Mouse (Mus musculus) liver, postnatal 0 days (tissue): ENCODE results near the gene 2010111I01Rik. TPM values are rescaled to one million over a fixed set of nuclear protein-coding genes. Genes with fewer than 3 reads are reported as not detected.

ENCODE experiments used
- ATAC-seq: fragments of 200-750 bp; cut with Nextera tagmentation; 2 replicates; pipeline ENCODE4 v1.8.0; 2017; ENCODE audit warnings: mild to moderate bottlenecking, moderate library complexity
- DNase-seq: peaks from one replicate; pipeline ENCODE4 v3.0.0-alpha.2; 2016
- H3K27ac ChIP-seq: fragments of 300-500 bp; sonication (generic); 2 replicates; pipeline ENCODE4 v1.5.1; 2014; ENCODE audit warnings: antibody characterized with exemption, moderate library complexity, mild to moderate bottlenecking, low read depth
- H3K27me3 ChIP-seq: fragments of 300-500 bp; sonication (generic); 2 replicates; pipeline ENCODE4 v1.6.1; 2014; ENCODE audit warnings: low read length, control low read depth, mixed read lengths; ENCODE audit not compliant: insufficient read depth
- H3K36me3 ChIP-seq: fragments of 300-500 bp; sonication (generic); replicated peaks from 2 replicates; pipeline ENCODE4 v1.6.1; 2014; ENCODE audit warnings: mild to moderate bottlenecking, control low read depth, low read length, moderate library complexity, mixed read lengths; ENCODE audit not compliant: insufficient read depth
- H3K4me1 ChIP-seq: fragments of 300-500 bp; sonication (generic); 2 replicates; pipeline ENCODE4 v1.6.1; 2014; ENCODE audit warnings: antibody characterized with exemption, mild to moderate bottlenecking, control low read depth; ENCODE audit not compliant: insufficient read depth
- H3K4me2 ChIP-seq: fragments of 300-500 bp; sonication (generic); 2 replicates; pipeline ENCODE4 v1.6.1; 2014; ENCODE audit warnings: low read depth, mild to moderate bottlenecking, low read length, moderate library complexity, mixed read lengths
- H3K4me3 ChIP-seq: fragments of 300-500 bp; sonication (generic); 2 replicates; pipeline ENCODE4 v1.5.1; 2014; ENCODE audit warnings: low read depth, low read length
- H3K9ac ChIP-seq: fragments of 300-500 bp; sonication (generic); replicated peaks from 2 replicates; pipeline ENCODE4 v1.6.1; 2014; ENCODE audit warnings: mild to moderate bottlenecking, moderate library complexity
- H3K9me3 ChIP-seq: fragments of 300-500 bp; sonication (generic); 2 replicates; pipeline ENCODE4 v1.6.1; 2016; ENCODE audit warnings: mild to moderate bottlenecking, control low read depth, low read length, mixed read lengths
- CTCF ChIP-seq: sonication (generic); IDR thresholded peaks from 2 replicates; pipeline ENCODE4 v1.5.1; 2016; ENCODE audit warnings: antibody characterized with exemption, low read depth
- EP300 ChIP-seq: IDR thresholded peaks from 2 replicates; pipeline ENCODE4 v1.6.1; 2016; ENCODE audit warnings: antibody characterized with exemption, low read depth, mild to moderate bottlenecking
- WGBS: fragments of 180-500 bp; shearing (Covaris S2); extraction: QIAGEN DNeasy Blood & Tissue Kit; methylation state at CpG from one replicate; pipeline ENCODE4 v1.1.7; 2014; ENCODE audit not compliant: insufficient replicate concordance; 5-methylcytosine and 5-hydroxymethylcytosine counted together
- polyA plus RNA-seq: library from polyadenylated mRNA; unstranded; fragments of >200 nt; fragmentation: Nextera tagmentation; extraction: Ambion mirVana; gene quantifications from 2 replicates; pipeline ENCODE4 v1.2.1, GENCODE M21; 2015

Gene 2010111I01Rik
- polyA plus RNA-seq, 1 experiment from 2014 or later = 22.9 TPM

DNA sequence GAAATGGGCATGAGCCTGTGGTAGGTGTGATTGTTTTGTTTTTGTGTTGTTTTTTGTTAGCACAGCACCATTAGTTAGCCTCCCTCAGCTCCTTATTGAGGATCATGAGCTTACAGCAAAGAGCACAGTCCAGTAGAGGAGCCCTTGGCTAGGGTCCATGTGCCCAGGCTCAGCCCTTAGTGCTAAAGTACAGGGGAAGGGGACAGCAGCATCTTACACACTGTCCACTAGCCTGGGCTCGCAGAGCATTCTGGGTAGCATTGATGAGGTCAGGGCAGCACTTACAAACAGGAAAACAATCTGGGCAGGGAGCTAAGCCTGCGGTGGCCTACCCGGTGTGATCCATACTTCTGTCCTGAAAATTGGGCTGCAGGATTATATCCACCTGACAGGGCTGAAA, 270.9 kb downstream of the 2010111I01Rik start:
- Histone ChIP-seq H3K4me1 (peaks cover 17% of the 10 kb centered on the region; the same call in 1 of the 2 replicates), H3K27ac (peak overlapping the region; percentile 20; the same call in 1 of the 2 replicates), H3K4me3 (no peak overlapping the region), H3K36me3 (no peaks in the 10 kb centered on the region), H3K9me3 (no peaks in the 10 kb centered on the region), H3K9ac (no peak overlapping the region), H3K27me3 (no peaks in the 10 kb centered on the region), H3K4me2 (no peak overlapping the region)
- no peak for DNase-seq
- TF ChIP-seq EP300 = no peak
- TF ChIP-seq CTCF = no peak
- ATAC-seq = peak; percentile 5; the same call in 1 of the 2 replicates
- 65% methylated on average over 3 of the region's 3 CpGs for WGBS

DNA sequence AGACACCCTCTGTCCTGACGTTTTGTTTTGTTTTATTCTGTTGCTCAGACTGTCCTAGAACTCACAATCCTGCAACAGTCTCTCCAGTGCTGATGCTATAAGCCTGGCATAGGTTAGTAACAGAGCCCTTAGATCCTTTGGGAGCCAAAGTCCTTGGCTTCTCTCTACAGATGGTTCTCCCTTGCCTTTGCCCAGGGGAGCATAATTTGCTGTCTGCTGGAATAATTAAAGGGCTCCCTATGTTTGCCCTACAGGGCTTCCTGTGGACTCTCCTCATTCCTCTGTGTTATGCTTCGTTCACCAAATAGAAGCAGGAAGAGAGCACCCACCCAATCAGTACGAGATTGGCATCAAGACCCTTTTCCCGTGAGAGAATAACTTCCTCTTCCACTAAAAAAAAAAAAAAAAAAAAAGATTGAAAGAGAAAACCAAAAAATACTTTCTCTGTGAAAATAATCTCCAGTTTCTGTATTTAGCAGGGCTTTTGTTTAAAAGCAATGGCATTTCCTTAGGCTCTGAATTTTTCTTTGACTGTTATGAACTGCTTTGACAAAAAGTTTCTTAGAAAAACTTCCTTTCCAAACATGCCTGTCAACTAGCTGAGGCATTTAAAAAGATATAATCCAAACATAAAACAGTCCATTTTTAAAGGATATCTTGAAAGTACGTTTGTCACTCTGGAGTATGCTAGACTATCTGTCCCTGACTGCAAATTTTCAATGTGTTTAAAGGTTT, 271.6 kb downstream of the 2010111I01Rik start:
- ATAC-seq = no peak
- no peak overlapping the region for H3K9ac ChIP-seq
- no peak overlapping the region for H3K4me3 ChIP-seq
- H3K9me3 ChIP-seq = no peaks in the 10 kb centered on the region
- no peaks in the 10 kb centered on the region for H3K27me3 ChIP-seq
- no peak overlapping the region for H3K4me2 ChIP-seq
- no peak for DNase-seq
- no peaks in the 10 kb centered on the region for H3K36me3 ChIP-seq
- 39% methylated on average over 5 of the region's 5 CpGs for WGBS
- peak overlapping the region; percentile 20; the same call in 1 of the 2 replicates for H3K27ac ChIP-seq
- H3K4me1 ChIP-seq = peaks cover 24% of the 10 kb centered on the region
- TF ChIP-seq EP300 (no peak), CTCF (no peak)

DNA sequence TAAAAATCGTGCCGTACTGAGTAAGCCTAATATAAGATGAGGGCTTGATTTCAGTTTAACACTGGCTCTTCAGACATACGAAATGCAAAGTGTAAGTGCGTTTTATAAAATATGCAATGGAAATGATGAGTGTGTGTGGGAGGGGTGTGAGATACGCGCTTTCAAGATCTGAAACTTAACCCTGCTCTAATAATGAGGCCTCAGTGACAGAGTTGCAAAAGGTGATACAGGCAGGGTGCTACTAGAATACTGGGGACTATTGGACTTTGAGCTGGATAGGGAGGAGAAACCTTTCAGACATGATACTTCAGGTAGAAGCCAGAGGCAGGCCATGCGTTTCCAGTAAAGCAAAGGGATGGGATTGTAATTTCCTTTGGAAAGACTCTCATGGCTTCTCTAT, 273.4 kb downstream of the 2010111I01Rik start:
- DNase-seq = no peak
- Histone ChIP-seq H3K9ac (no peak overlapping the region), H3K9me3 (no peaks in the 10 kb centered on the region), H3K4me2 (no peak overlapping the region), H3K4me1 (peaks cover 34% of the 10 kb centered on the region), H3K4me3 (no peak overlapping the region), H3K27me3 (no peaks in the 10 kb centered on the region), H3K36me3 (peaks cover 4% of the 10 kb centered on the region; the same call in 1 of the 2 replicates), H3K27ac (no peak overlapping the region)
- ATAC-seq = no peak
- TF ChIP-seq CTCF (no peak), EP300 (no peak)
- WGBS = 85% methylated on average over 7 of the region's 7 CpGs

DNA sequence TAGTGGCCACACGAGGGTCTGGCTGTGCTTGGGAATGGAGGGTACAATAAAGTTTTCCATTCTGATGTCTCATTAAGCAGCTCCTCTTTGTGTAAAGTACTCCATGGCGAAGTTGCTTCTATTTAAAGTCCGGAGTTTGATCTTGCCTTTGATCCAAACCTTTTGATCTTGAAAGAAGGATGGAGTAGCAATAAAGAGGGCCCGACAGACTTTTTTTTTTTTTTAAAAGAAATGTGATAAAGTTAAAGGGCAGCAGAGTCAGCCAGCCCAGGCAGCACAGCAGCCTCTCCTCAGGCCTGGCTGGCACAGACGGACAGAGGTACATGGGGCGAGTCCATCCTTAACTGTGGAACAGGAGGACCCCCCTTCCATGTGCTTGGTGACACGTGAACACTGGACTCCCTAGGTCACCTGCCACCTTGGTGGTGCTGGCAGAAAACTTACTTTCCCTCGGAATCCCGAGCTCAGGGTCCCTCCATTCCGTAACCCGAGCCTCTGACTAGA, 274.7 kb downstream of the 2010111I01Rik start:
- H3K4me1 ChIP-seq = peaks cover 35% of the 10 kb centered on the region
- peak overlapping the region; percentile 96 for H3K4me2 ChIP-seq
- TF ChIP-seq EP300 = no peak
- no peaks in the 10 kb centered on the region for H3K9me3 ChIP-seq
- peaks cover 5% of the 10 kb centered on the region for H3K36me3 ChIP-seq
- DNase-seq (no peak), ATAC-seq (peak; percentile 26)
- H3K27me3 ChIP-seq = no peaks in the 10 kb centered on the region
- H3K4me3 ChIP-seq = peak overlapping the region; percentile 84
- peak overlapping the region; percentile 94 for H3K27ac ChIP-seq
- peak overlapping the region; percentile 94 for H3K9ac ChIP-seq
- WGBS = 17% methylated on average over 11 of the region's 11 CpGs

DNA sequence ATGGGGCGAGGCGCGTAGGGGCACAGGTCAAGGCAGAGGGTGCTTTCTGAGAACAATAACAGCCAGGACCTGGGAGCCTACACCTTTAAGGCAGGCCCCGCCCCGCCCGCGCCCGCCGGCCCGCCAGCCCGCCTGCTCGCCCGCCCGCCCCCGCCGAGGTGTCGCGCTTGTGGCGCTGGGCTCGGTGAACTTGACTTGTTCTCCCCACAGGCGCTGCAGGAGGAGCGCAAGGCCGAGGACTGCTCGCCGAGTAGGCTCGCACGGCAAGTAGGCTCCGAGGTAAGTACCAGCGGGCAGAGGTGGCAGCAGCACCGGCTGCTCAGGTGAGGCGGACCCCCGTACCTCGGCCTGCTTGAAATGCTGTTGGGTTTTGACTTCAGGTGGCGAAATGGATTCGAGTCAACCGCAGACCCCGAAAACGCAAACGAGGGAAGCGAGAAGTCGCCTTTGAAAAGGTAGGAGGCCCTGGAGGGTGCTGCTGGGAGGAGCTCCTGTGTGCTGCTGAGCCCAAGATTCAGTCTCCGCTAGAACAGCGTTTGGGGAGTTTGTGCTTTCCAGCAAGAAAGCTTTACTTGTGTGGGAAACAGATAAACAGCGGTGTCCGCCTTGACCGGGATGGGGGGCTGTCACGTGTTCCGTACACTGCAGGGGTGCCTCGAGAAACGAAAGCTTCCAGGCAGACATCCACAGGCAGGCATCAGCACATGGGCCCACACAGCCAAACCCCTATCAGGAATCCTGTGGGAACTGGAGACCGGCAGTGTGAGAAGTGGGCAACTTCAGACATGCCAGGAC, 275.4 kb downstream of the 2010111I01Rik start:
- H3K4me2 ChIP-seq = peak overlapping the region; percentile 96
- ATAC-seq (peak; percentile 86), DNase-seq (peak; percentile 88)
- peak overlapping the region; percentile 94 for H3K9ac ChIP-seq
- H3K36me3 ChIP-seq = peaks cover 9% of the 10 kb centered on the region
- peak overlapping the region; percentile 94 for H3K27ac ChIP-seq
- H3K9me3 ChIP-seq = no peaks in the 10 kb centered on the region
- no peaks in the 10 kb centered on the region for H3K27me3 ChIP-seq
- no peak for TF ChIP-seq CTCF
- no peak for TF ChIP-seq EP300
- peak overlapping the region; percentile 84 for H3K4me3 ChIP-seq
- H3K4me1 ChIP-seq = peaks cover 35% of the 10 kb centered on the region
- under 1% methylated on average over 45 of the region's 51 CpGs for WGBS

DNA sequence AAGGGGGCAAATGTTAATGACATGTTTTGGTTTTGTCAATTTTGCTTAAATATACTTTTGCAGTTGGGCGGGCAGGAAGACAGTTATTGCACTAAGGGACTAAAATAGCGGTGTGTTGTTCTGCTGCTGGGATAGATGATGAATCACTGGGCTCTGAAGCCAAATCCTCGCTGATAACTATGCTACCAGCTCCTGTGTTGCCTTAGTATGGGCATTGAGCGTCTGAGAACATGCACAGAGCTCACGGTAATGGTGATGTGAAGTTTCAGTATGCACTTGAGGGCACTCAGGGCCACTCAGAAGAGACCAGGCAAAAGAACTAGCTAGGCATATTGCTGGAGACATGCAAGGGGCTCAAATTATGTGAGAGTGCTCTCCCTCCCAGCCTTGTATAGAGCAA, 276.1 kb downstream of the 2010111I01Rik start:
- WGBS = 15% methylated on average over 5 of the region's 5 CpGs
- Histone ChIP-seq H3K27ac (no peak overlapping the region), H3K4me2 (peak overlapping the region; percentile 96), H3K9ac (peak overlapping the region; percentile 94), H3K9me3 (no peaks in the 10 kb centered on the region), H3K4me3 (peak overlapping the region; percentile 84), H3K36me3 (peaks cover 14% of the 10 kb centered on the region), H3K27me3 (no peaks in the 10 kb centered on the region), H3K4me1 (peaks cover 29% of the 10 kb centered on the region)
- DNase-seq (no peak), ATAC-seq (no peak)
- TF ChIP-seq CTCF (no peak), EP300 (no peak)
